Mouse (Mus musculus) MEL (cell line): ENCODE measurements around the gene Bmp2k. TPM values are rescaled to one million over a fixed set of nuclear protein-coding genes. Genes with fewer than 3 reads are reported as not detected.

Experiments
- DNase-seq: peaks from one replicate; pipeline ENCODE4 v3.0.0; 2011; ENCODE audit warnings: low read depth, low spot score
- H3K27ac ChIP-seq: 2 replicates; pipeline ENCODE4 v1.5.1; 2012; ENCODE audit warnings: low read depth, mild to moderate bottlenecking, control low read depth, low read length, moderate library complexity; ENCODE audit not compliant: control insufficient read depth
- H3K27me3 ChIP-seq, 2 experiments: fragments of 150-350 bp in 1 of 2; sonication (generic) in 1 of 2; 2 replicates each; pipeline ENCODE4 v1.6.1; 2012; ENCODE audit warnings: low read length in 2 of 2, mild to moderate bottlenecking in 2 of 2, improper control_type of control experiment in 1 of 2, moderate library complexity in 1 of 2; ENCODE audit not compliant: insufficient read depth in 2 of 2, control insufficient read depth in 1 of 2
- H3K36me3 ChIP-seq, 2 experiments: 2 replicates each; pipeline ENCODE4 v1.6.1; 2012 to 2014; ENCODE audit warnings: low read length in 2 of 2, improper control_type of control experiment in 1 of 2, inconsistent platforms in 1 of 2, mild to moderate bottlenecking in 1 of 2; ENCODE audit not compliant: insufficient read depth in 2 of 2, control insufficient read depth in 1 of 2
- H3K4me1 ChIP-seq, 2 experiments: fragments of 150-350 bp in 1 of 2; sonication (generic) in 1 of 2; 2 replicates each; pipeline ENCODE4 v1.6.1; 2012; ENCODE audit warnings: low read length in 2 of 2, improper control_type of control experiment in 1 of 2, mild to moderate bottlenecking in 1 of 2; ENCODE audit not compliant: insufficient read depth in 2 of 2, control insufficient read depth in 1 of 2
- H3K4me3 ChIP-seq, 2 experiments: fragments of 150-350 bp in 1 of 2; sonication (generic) in 1 of 2; 2 replicates each; pipeline ENCODE4 v1.5.1; 2012; ENCODE audit warnings: low read depth in 2 of 2, low read length in 2 of 2, mild to moderate bottlenecking in 2 of 2, moderate library complexity in 2 of 2, control low read depth in 1 of 2, improper control_type of control experiment in 1 of 2; ENCODE audit not compliant: control insufficient read depth in 1 of 2, insufficient read depth in 1 of 2
- H3K79me2 ChIP-seq: 2 replicates; pipeline ENCODE4 v1.6.1; 2012; ENCODE audit warnings: mild to moderate bottlenecking, low read length, moderate library complexity; ENCODE audit not compliant: control insufficient read depth, poor library complexity, insufficient read depth
- H3K9ac ChIP-seq: 2 replicates; pipeline ENCODE4 v1.6.1; 2012; ENCODE audit warnings: low read depth, mild to moderate bottlenecking, control low read depth, low read length, moderate library complexity; ENCODE audit not compliant: control insufficient read depth, poor library complexity, severe bottlenecking
- H3K9me3 ChIP-seq: fragments of 150-350 bp; sonication (generic); replicated peaks from 2 replicates; pipeline ENCODE4 v1.6.1; 2012; ENCODE audit warnings: mild to moderate bottlenecking, low read length, improper control_type of control experiment, moderate library complexity; ENCODE audit not compliant: insufficient read depth
- BHLHE40 ChIP-seq: IDR thresholded peaks from 2 replicates; pipeline ENCODE4 v1.6.1; 2012; ENCODE audit warnings: low read depth, mild to moderate bottlenecking, inconsistent platforms, low read length, improper control_type of control experiment, borderline replicate concordance
- CHD2 ChIP-seq: IDR thresholded peaks from 2 replicates; pipeline ENCODE4 v1.6.1; 2011; ENCODE audit warnings: low read length, improper control_type of control experiment
- CTCF ChIP-seq, 3 experiments: IDR thresholded peaks in 2 of 3; conservative IDR thresholded peaks in 1 of 3; 2 replicates each; pipeline ENCODE4 v1.5.1; 2011 to 2012; ENCODE audit warnings: low read length in 3 of 3, low read depth in 2 of 3, mild to moderate bottlenecking in 2 of 3, improper control_type of control experiment in 1 of 3, inconsistent platforms in 1 of 3, mixed read lengths in 1 of 3, moderate library complexity in 1 of 3; ENCODE audit not compliant: control insufficient read depth in 1 of 3, insufficient read depth in 1 of 3, poor library complexity in 1 of 3, severe bottlenecking in 1 of 3
- E2F4 ChIP-seq: IDR thresholded peaks from 2 replicates; pipeline ENCODE4 v1.6.1; 2011; ENCODE audit warnings: low read depth, low read length, improper control_type of control experiment, borderline replicate concordance
- ELF1 ChIP-seq: IDR thresholded peaks from 2 replicates; pipeline ENCODE4 v1.6.1; 2014; ENCODE audit warnings: low read depth, mild to moderate bottlenecking, inconsistent platforms, low read length, improper control_type of control experiment, moderate library complexity
- ETS1 ChIP-seq: IDR thresholded peaks from 2 replicates; pipeline ENCODE4 v1.6.1; 2012; ENCODE audit warnings: low read depth, mild to moderate bottlenecking, inconsistent platforms, low read length, improper control_type of control experiment, moderate library complexity
- GABPA ChIP-seq: IDR thresholded peaks from 2 replicates; pipeline ENCODE4 v1.6.1; 2012; ENCODE audit warnings: low read depth, mild to moderate bottlenecking, inconsistent platforms, low read length, improper control_type of control experiment, moderate library complexity
- GATA1 ChIP-seq: IDR thresholded peaks from 2 replicates; pipeline ENCODE4 v1.6.1; 2011; ENCODE audit warnings: low read depth, low read length, improper control_type of control experiment
- JUND ChIP-seq: IDR thresholded peaks from 2 replicates; pipeline ENCODE4 v1.6.1; 2011; ENCODE audit warnings: low read depth, mild to moderate bottlenecking, improper control_type of control experiment, low read length
- KAT2A ChIP-seq: conservative IDR thresholded peaks from 2 replicates; pipeline ENCODE4 v1.6.1; 2012; ENCODE audit warnings: low read depth, low read length, improper control_type of control experiment, inconsistent platforms
- MAX ChIP-seq: IDR thresholded peaks from 2 replicates; pipeline ENCODE4 v1.6.1; 2011; ENCODE audit warnings: low read length, improper control_type of control experiment
- MEF2A ChIP-seq: IDR thresholded peaks from 2 replicates; pipeline ENCODE4 v1.6.1; 2014; ENCODE audit warnings: low read depth, mild to moderate bottlenecking, inconsistent platforms, low read length, improper control_type of control experiment; ENCODE audit not compliant: poor library complexity, insufficient replicate concordance, severe bottlenecking; ENCODE audit errors: extremely low read depth
- MXI1 ChIP-seq: IDR thresholded peaks from 2 replicates; pipeline ENCODE4 v1.6.1; 2011; ENCODE audit warnings: mild to moderate bottlenecking, low read depth, low read length, improper control_type of control experiment
- MYB ChIP-seq: IDR thresholded peaks from 2 replicates; pipeline ENCODE4 v1.6.1; 2011; ENCODE audit warnings: mild to moderate bottlenecking, low read depth, low read length, improper control_type of control experiment
- NELFE ChIP-seq: IDR thresholded peaks from 2 replicates; pipeline ENCODE4 v1.6.1; 2011; ENCODE audit warnings: low read depth, low read length, improper control_type of control experiment
- POLR2AphosphoS2 ChIP-seq: IDR thresholded peaks from 2 replicates; pipeline ENCODE4 v1.6.1; 2011; ENCODE audit warnings: low read length, improper control_type of control experiment
- POLR2AphosphoS5 ChIP-seq: IDR thresholded peaks from 2 replicates; pipeline ENCODE4 v1.6.1; 2012; ENCODE audit warnings: low read depth, borderline replicate concordance, mild to moderate bottlenecking, inconsistent platforms, low read length, moderate library complexity, mixed read lengths
- RAD21 ChIP-seq: IDR thresholded peaks from 2 replicates; pipeline ENCODE4 v1.6.1; 2011; ENCODE audit warnings: mild to moderate bottlenecking, low read depth, low read length, improper control_type of control experiment
- SMC3 ChIP-seq: IDR thresholded peaks from 2 replicates; pipeline ENCODE4 v1.6.1; 2011; ENCODE audit warnings: low read depth, low read length, improper control_type of control experiment
- TAL1 ChIP-seq: IDR thresholded peaks from 2 replicates; pipeline ENCODE4 v1.6.1; 2012; ENCODE audit warnings: mild to moderate bottlenecking, inconsistent platforms, low read length, moderate library complexity, mixed read lengths
- TBP ChIP-seq: IDR thresholded peaks from 2 replicates; pipeline ENCODE4 v1.8.0; 2011; ENCODE audit warnings: low read depth, low read length, improper control_type of control experiment
- ZC3H11A ChIP-seq: IDR thresholded peaks from 2 replicates; pipeline ENCODE4 v1.6.1; 2012; ENCODE audit warnings: low read depth, mild to moderate bottlenecking, inconsistent platforms, low read length, improper control_type of control experiment
- polyA plus RNA-seq, 2 experiments: library from polyadenylated mRNA; stranded (reverse) in 1 of 2; unstranded in 1 of 2; fragments of >175 nt in 1 of 2; fragments of >200 nt in 1 of 2; gene quantifications; 2 replicates each; pipeline versions ENCODE4 v1.2.1 to v1.2.4; 2012; ENCODE audit warnings: low replicate concordance in 2 of 2, low read depth in 1 of 2; ENCODE audit not compliant: insufficient read length in 2 of 2, insufficient read depth in 1 of 2, missing spikeins in 1 of 2
- total RNA-seq: library from RNA; depleted of rRNA; stranded (reverse); fragments of 300-350 nt; gene quantifications from 2 replicates; pipeline ENCODE4 v1.2.3, GENCODE M21; 2012

The Bmp2k gene
- total and polyA plus RNA-seq, 3 experiments: 10.8 to 16.3 TPM; not detected in 1

- TF ChIP-seq MAX: no peak
- 0 out of 2 replicates have a peak, but pooled peaks have one; percentile 36 for TF ChIP-seq GATA1
- peak; percentile 88 for TF ChIP-seq ZC3H11A
- no peak for TF ChIP-seq POLR2AphosphoS5
- peak; percentile 20 to 89 (median 53); a peak in 4 of 6 replicates for TF ChIP-seq CTCF (IDR thresholded peaks at IDR 0.05 in 2 of 3, conservative IDR thresholded peaks at IDR 0.05 in 1 of 3; ENCODE audit: control insufficient read depth in 1 of 3, insufficient read depth in 1 of 3, low read depth in 2 of 3, low read length in 3 of 3, poor library complexity in 1 of 3, severe bottlenecking in 1 of 3)
- TF ChIP-seq POLR2AphosphoS2: no peak
- peak; percentile 92 for TF ChIP-seq RAD21
- peak; percentile 95 for TF ChIP-seq SMC3
- Histone ChIP-seq H3K4me1 (no peaks in the 10 kb centered on the region), H3K27me3 (no peaks in the 10 kb centered on the region), H3K27ac (no peak overlapping the region), H3K79me2 (no peaks in the 10 kb centered on the region), H3K36me3 (peaks cover 3 to 5% of the 10 kb centered on the region in 2 experiments), H3K4me3 (no peak overlapping the region), H3K9me3 (no peaks in the 10 kb centered on the region), H3K9ac (no peak overlapping the region)
- peak; percentile 83 for DNase-seq
Observed at GRCm38 (mm10) chr5:97055511-97056068, 58.1 kb downstream of the Bmp2k start.

GRCm38 (mm10) chr5:97056359-97056758 is 58.9 kb downstream of the Bmp2k start:
- Histone ChIP-seq H3K27me3 (no peaks in the 10 kb centered on the region), H3K79me2 (no peaks in the 10 kb centered on the region), H3K9me3 (no peaks in the 10 kb centered on the region), H3K36me3 (peaks cover 3 to 5% of the 10 kb centered on the region in 2 experiments), H3K9ac (no peak overlapping the region), H3K4me3 (no peak overlapping the region)
- no peak for TF ChIP-seq CHD2
- no peak for TF ChIP-seq CTCF (IDR thresholded peaks at IDR 0.05 in 2 of 3, conservative IDR thresholded peaks at IDR 0.05 in 1 of 3; ENCODE audit: control insufficient read depth in 1 of 3, insufficient read depth in 1 of 3, low read depth in 2 of 3, low read length in 3 of 3, poor library complexity in 1 of 3, severe bottlenecking in 1 of 3)
- TF ChIP-seq MEF2A: no peak
- TF ChIP-seq BHLHE40: no peak
- TF ChIP-seq NELFE: no peak
- no peak for TF ChIP-seq TAL1
- no peak for TF ChIP-seq MYB
- no peak for TF ChIP-seq KAT2A
- no peak for TF ChIP-seq MXI1
- no peak for TF ChIP-seq GABPA
- TF ChIP-seq POLR2AphosphoS5: no peak
- no peak for TF ChIP-seq E2F4
- no peak for TF ChIP-seq ZC3H11A
- TF ChIP-seq JUND: no peak
- no peak for TF ChIP-seq TBP
- no peak for TF ChIP-seq ETS1
- TF ChIP-seq ELF1: no peak
- TF ChIP-seq, all 39 proteins: peak for 0
- Histone ChIP-seq H3K4me1 (no peaks in the 10 kb centered on the region), H3K27ac (no peak overlapping the region)
- no peak for DNase-seq
